Mouse (Mus musculus) myocyte (in vitro differentiated cells): ENCODE results near the gene Serpinb9. TPM values are rescaled to one million over a fixed set of nuclear protein-coding genes. Genes with fewer than 3 reads are reported as not detected.
A peak's percentile ranks its signal among the peaks of the same experiment; 100 is the strongest.

ENCODE experiments used
- H3K27me3 ChIP-seq: one replicate; pipeline ENCODE4 v1.6.1; 2011; ENCODE audit not compliant: control insufficient read depth, insufficient read depth, insufficient read length
- H3K36me3 ChIP-seq: one replicate; pipeline ENCODE4 v1.6.1; 2011; ENCODE audit not compliant: control insufficient read depth, insufficient read depth
- H3K4me2 ChIP-seq: one replicate; pipeline ENCODE4 v1.6.1; 2011; ENCODE audit warnings: low read depth, control low read depth
- H3K4me3 ChIP-seq: one replicate; pipeline ENCODE4 v1.5.1; 2011; ENCODE audit warnings: mild to moderate bottlenecking, control low read depth, moderate library complexity
- H3K79me2 ChIP-seq: one replicate; pipeline ENCODE4 v1.6.1; 2011; ENCODE audit not compliant: control insufficient read depth, insufficient read depth
- H3ac ChIP-seq: one replicate; pipeline ENCODE4 v1.6.1; 2011; ENCODE audit not compliant: control insufficient read depth, insufficient read length
- CEBPB ChIP-seq: IDR thresholded peaks from 2 replicates; pipeline ENCODE4 v1.6.1; 2011; ENCODE audit warnings: mild to moderate bottlenecking, moderate library complexity; ENCODE audit not compliant: poor library complexity, insufficient read depth, severe bottlenecking
- E2F4 ChIP-seq: IDR thresholded peaks from one replicate; pipeline ENCODE4 v1.6.1; 2011; ENCODE audit warnings: mild to moderate bottlenecking, control low read depth, moderate library complexity; ENCODE audit not compliant: insufficient read depth
- MAX ChIP-seq: IDR thresholded peaks from one replicate; pipeline ENCODE4 v1.6.1; 2011; ENCODE audit warnings: low read depth, mild to moderate bottlenecking, control low read depth
- MYOD1 ChIP-seq, 3 experiments: IDR thresholded peaks; one replicate each; pipeline ENCODE4 v1.6.1; 2011; ENCODE audit warnings: control low read depth in 2 of 3, low read depth in 2 of 3, mild to moderate bottlenecking in 2 of 3, moderate library complexity in 1 of 3; ENCODE audit not compliant: insufficient read length in 2 of 3, control insufficient read depth in 1 of 3
- MYOG ChIP-seq, 3 experiments: IDR thresholded peaks; one replicate each; pipeline ENCODE4 v1.6.1; 2011; ENCODE audit warnings: control low read depth in 2 of 3, low read depth in 2 of 3, mild to moderate bottlenecking in 2 of 3; ENCODE audit not compliant: insufficient read length in 2 of 3, control insufficient read depth in 1 of 3, insufficient read depth in 1 of 3
- POLR2A ChIP-seq: IDR thresholded peaks from one replicate; pipeline ENCODE4 v1.6.1; 2011; ENCODE audit warnings: low read depth, mild to moderate bottlenecking, control low read depth, moderate library complexity; ENCODE audit not compliant: insufficient read length
- POLR2AphosphoS2 ChIP-seq: IDR thresholded peaks from one replicate; pipeline ENCODE4 v1.6.1; 2011; ENCODE audit warnings: low read depth, control low read depth; ENCODE audit not compliant: insufficient read length
- REST ChIP-seq: IDR thresholded peaks from one replicate; pipeline ENCODE4 v1.6.1; 2011; ENCODE audit warnings: mild to moderate bottlenecking, control low read depth, moderate library complexity; ENCODE audit not compliant: insufficient read depth, insufficient read length
- SRF ChIP-seq: IDR thresholded peaks from one replicate; pipeline ENCODE4 v1.6.1; 2011; ENCODE audit warnings: low read depth; ENCODE audit not compliant: control insufficient read depth, insufficient read length
- TCF12 ChIP-seq: IDR thresholded peaks from one replicate; pipeline ENCODE4 v1.6.1; 2011; ENCODE audit warnings: mild to moderate bottlenecking, control low read depth; ENCODE audit not compliant: poor library complexity, insufficient read depth, severe bottlenecking
- TCF3 ChIP-seq: IDR thresholded peaks from one replicate; pipeline ENCODE4 v1.6.1; 2011; ENCODE audit warnings: low read depth, control low read depth; ENCODE audit not compliant: insufficient read length
- USF1 ChIP-seq: IDR thresholded peaks from one replicate; pipeline ENCODE4 v1.6.1; 2011; ENCODE audit warnings: low read depth, mild to moderate bottlenecking, control low read depth, moderate library complexity
- polyA plus RNA-seq: library from polyadenylated mRNA; unstranded; fragments of >200 nt; fragmentation: generic; extraction: Trizol; gene quantifications from one replicate; pipeline ENCODE4 v1.2.1, GENCODE M21; 2012; ENCODE audit warnings: missing spikeins

Serpinb9 gene
- polyA plus RNA-seq, 1 experiment: 7.2 TPM

DNA sequence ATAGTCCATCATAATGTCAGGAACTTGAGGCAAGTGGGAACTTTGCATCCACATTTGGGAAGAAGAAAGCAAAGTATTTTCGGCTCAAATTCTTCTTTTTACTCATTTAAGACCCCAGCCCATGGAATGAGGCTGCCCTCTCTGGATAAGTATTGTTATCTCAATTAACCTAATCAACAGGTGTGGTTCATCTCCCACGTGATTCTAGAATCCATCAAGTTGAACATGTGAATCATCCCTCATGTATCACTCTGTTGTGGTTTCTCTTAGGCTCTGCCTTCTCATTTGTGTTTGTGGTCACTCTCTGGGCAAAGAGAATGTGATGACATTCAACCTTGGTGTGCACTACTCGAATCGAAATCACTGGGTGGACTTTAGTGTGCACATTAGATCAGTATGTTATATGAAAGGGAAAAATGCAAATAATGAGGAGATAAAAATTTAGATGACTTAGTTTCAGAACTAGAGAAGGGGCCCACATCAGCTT lies 20.5 kb upstream of the Serpinb9 start:
- Histone ChIP-seq H3K79me2 (no peaks in the 10 kb centered on the region), H3K27me3 (no peaks in the 10 kb centered on the region), H3K4me3 (no peak overlapping the region), H3K4me2 (no peak overlapping the region), H3ac (no peak overlapping the region), H3K36me3 (no peaks in the 10 kb centered on the region)
- TF ChIP-seq POLR2A: no peak
- TF ChIP-seq USF1: peak; percentile 73

GRCm38 (mm10) chr13:32986256-32986655 lies 16.8 kb upstream of the Serpinb9 start:
- H3K36me3 ChIP-seq: no peaks in the 10 kb centered on the region
- H3K4me3 ChIP-seq: no peak overlapping the region
- TF ChIP-seq MYOD1 (IDR thresholded peaks at IDR 0.05; ENCODE audit: control insufficient read depth in 1 of 3, insufficient read length in 2 of 3, low read depth in 2 of 3) (no peak), USF1 (no peak), POLR2A (no peak), TCF12 (no peak), POLR2AphosphoS2 (no peak), CEBPB (no peak), E2F4 (no peak), TCF3 (no peak), REST (no peak), MYOG (IDR thresholded peaks at IDR 0.05; ENCODE audit: control insufficient read depth in 1 of 3, insufficient read depth in 1 of 3, insufficient read length in 2 of 3, low read depth in 2 of 3) (no peak), MAX (no peak)
- no peaks in the 10 kb centered on the region for H3K79me2 ChIP-seq
- H3ac ChIP-seq: no peak overlapping the region
- no peaks in the 10 kb centered on the region for H3K27me3 ChIP-seq
- no peak overlapping the region for H3K4me2 ChIP-seq

DNA sequence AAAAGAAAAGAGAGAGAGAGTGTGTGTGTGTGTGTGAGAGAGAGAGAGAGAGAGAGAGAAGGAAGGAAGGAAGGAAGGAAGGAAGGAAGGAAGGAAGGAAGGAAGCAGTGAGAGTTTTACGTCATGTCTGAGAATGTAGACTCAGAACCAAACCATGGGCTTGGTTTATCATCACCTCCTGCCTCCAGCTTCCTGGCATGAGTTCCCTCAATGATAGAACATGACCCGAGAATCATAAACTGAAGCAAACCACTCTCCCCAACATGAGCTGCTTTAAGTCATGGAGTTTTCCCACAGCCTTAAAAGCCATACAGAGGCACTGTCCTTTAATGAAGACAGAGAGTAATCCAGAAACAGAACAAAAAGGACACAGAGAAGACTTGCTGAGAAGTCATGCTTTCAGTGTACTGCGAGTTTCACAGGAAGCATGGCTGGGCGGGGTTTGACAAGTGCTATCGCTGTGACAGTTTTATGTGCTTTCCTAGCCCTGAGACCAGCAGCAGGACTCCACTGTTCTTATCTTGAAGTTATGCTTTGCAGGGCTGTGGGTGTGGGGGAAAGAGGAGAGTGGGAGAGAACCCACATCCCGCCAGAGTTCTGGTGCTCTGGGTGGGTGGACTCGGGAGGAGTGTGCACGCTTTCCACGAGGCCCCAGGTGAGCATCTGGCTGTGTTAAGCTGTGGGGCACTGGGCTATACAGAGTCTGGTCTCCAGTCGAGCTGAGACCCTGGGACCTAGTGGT lies 9.7 kb upstream of the Serpinb9 start:
- Histone ChIP-seq H3K79me2 (no peaks in the 10 kb centered on the region), H3K4me2 (no peak overlapping the region)

GRCm38 (mm10) chr13:32993894-32994242 lies 9.2 kb upstream of the Serpinb9 start:
- Histone ChIP-seq H3ac (no peak overlapping the region), H3K4me2 (no peak overlapping the region), H3K4me3 (no peak overlapping the region), H3K79me2 (no peaks in the 10 kb centered on the region), H3K36me3 (no peaks in the 10 kb centered on the region), H3K27me3 (no peaks in the 10 kb centered on the region)
- TF ChIP-seq REST: no peak

More for the DNA sequence above, 9.7 kb upstream of the Serpinb9 start:
- TF ChIP-seq TCF3 (no peak), TCF12 (no peak), CEBPB (no peak), MAX (no peak), E2F4 (no peak), REST (no peak)
- Histone ChIP-seq H3ac (no peak overlapping the region), H3K27me3 (no peaks in the 10 kb centered on the region), H3K4me3 (no peak overlapping the region), H3K36me3 (no peaks in the 10 kb centered on the region)

DNA sequence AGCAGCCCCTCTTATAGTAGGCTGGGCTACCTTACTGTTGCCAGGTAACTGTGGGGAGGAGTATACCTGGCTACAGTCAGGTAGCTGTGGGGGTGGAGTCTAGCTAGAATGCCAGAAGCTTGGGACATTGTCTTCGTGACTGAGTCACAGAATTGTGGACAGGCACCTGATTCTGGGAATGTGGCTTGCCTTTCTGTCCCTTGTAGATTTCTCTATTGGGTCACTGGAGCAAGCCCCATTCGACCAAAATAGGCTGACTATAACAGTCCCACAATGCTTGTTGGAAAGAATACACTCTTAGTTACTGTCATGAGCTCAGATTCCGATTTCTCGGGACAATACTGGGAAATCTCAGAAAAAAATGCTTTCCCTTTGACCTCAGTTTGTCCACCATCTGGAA lies 8.0 kb upstream of the Serpinb9 start:
- TF ChIP-seq SRF (no peak), POLR2AphosphoS2 (no peak), MYOD1 (IDR thresholded peaks at IDR 0.05; ENCODE audit: control insufficient read depth in 1 of 3, insufficient read length in 2 of 3, low read depth in 2 of 3) (no peak), MAX (no peak), REST (no peak), MYOG (IDR thresholded peaks at IDR 0.05; ENCODE audit: control insufficient read depth in 1 of 3, insufficient read depth in 1 of 3, insufficient read length in 2 of 3, low read depth in 2 of 3) (no peak), E2F4 (no peak), CEBPB (no peak), TCF12 (no peak), TCF3 (no peak), POLR2A (no peak), USF1 (no peak)
- Histone ChIP-seq H3K4me3 (no peak overlapping the region), H3ac (no peak overlapping the region), H3K27me3 (no peaks in the 10 kb centered on the region), H3K36me3 (no peaks in the 10 kb centered on the region), H3K4me2 (no peak overlapping the region), H3K79me2 (no peaks in the 10 kb centered on the region)
